9 mouse cellular contexts compared by ENCODE assay signal in the genomic region with DNA sequence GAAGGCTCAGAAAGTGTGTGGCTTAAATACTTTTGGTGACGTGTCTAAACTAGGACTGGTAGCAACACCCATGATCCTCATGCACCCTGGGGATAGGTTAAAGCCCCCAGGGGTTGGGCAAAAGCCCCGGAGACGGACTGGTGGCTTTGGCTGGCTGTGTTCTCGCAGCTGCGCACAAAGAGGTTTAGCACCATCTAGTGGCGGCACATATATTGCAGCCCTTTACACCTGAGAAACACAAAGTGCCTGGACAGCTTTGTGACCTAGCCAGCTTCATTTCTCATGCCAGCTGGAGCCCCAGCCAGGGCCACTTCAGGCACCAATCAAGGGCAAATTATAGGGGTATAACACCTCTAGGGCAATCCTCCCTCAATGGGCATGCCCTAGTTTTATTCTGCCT. TPM values are rescaled to one million over a fixed set of nuclear protein-coding genes. Genes with fewer than 3 reads are reported as not detected.
DNase-seq lines count a peak whose midpoint lies in the region; ATAC-seq and TF ChIP-seq lines count a peak whose summit lies in the region.
"Not testable (repeated sequence)": the region's sequence is repeated elsewhere in the genome, so short reads cannot be mapped to it uniquely, and the experiment has no call there.
"Had no signal": no experiment of that assay in that cellular context is flagged by ENCODE, and none has a peak within 500 bp of the region (broad histone marks: within the 10 kb centered on the region; RNA-seq: fewer than 3 reads in every experiment).

No protein-coding gene starts in this region.

- peaks cover 6 to 19% of the 10 kb centered on the region in 2 experiments for H3K4me1 ChIP-seq in MEL (ENCODE audit: control insufficient read depth in 1 of 2, insufficient read depth in 2 of 2, low read length in 2 of 2)
- not testable (repeated sequence) for H3K4me1 ChIP-seq in hindbrain, embryonic 11.5 days (replicated peaks; ENCODE audit: control insufficient read depth, insufficient read depth, low read length); lung, adult 2 months (ENCODE audit: control insufficient read depth, insufficient read depth, low read length)

- H3K27me3 ChIP-seq in MEL (ENCODE audit: control insufficient read depth in 1 of 2, insufficient read depth in 2 of 2, low read length in 2 of 2), result not testable (repeated sequence)
- peaks cover 36% of the 10 kb centered on the region for H3K27me3 ChIP-seq in hindbrain, embryonic 11.5 days (ENCODE audit: control insufficient read depth, insufficient read depth, low read length)

- 0% methylated on average over 6 of the region's 6 CpGs for WGBS in hindbrain, embryonic 11.5 days
- 0% methylated on average over 6 of the region's 6 CpGs for WGBS in lung, adult 2 months

- H3K27ac ChIP-seq in MEL (ENCODE audit: control insufficient read depth, low read depth, low read length); hindbrain, embryonic 11.5 days (ENCODE audit: low read depth, low read length): not testable (repeated sequence)

- not testable (repeated sequence) for TF ChIP-seq EP300 in MEL (IDR thresholded peaks at IDR 0.05; ENCODE audit: low read depth in 1 of 2, low read length in 2 of 2)

- TF ChIP-seq POLR2A in MEL (IDR thresholded peaks at IDR 0.05; ENCODE audit: control insufficient read depth in 1 of 2, insufficient read depth in 1 of 2, low read depth in 1 of 2, low read length in 2 of 2, poor library complexity in 1 of 2); lung, adult 2 months (IDR thresholded peaks at IDR 0.05; ENCODE audit: borderline replicate concordance, extremely low read depth, low read depth, low read length): not testable (repeated sequence)

- not testable (repeated sequence) for H3K9ac ChIP-seq in MEL (ENCODE audit: control insufficient read depth, low read depth, low read length, poor library complexity, severe bottlenecking); hindbrain, embryonic 11.5 days (ENCODE audit: low read depth, low read length)

- H3K36me3 ChIP-seq in MEL (ENCODE audit: control insufficient read depth in 1 of 2, insufficient read depth in 2 of 2, low read length in 2 of 2); hindbrain, embryonic 11.5 days (ENCODE audit: control insufficient read depth, insufficient read depth, low read length): not testable (repeated sequence)

- TF ChIP-seq CTCF in MEL (IDR thresholded peaks at IDR 0.05 in 2 of 3, conservative IDR thresholded peaks at IDR 0.05 in 1 of 3; ENCODE audit: control insufficient read depth in 1 of 3, insufficient read depth in 1 of 3, low read depth in 2 of 3, low read length in 3 of 3, poor library complexity in 1 of 3, severe bottlenecking in 1 of 3), result peak; percentile 63 to 75 (median 66); a peak in 5 of 6 replicates
- peak; percentile 66 for TF ChIP-seq CTCF in lung, adult 2 months (IDR thresholded peaks at IDR 0.05; ENCODE audit: insufficient read depth, low read length)

- ATAC-seq in hindbrain, embryonic 11.5 days (ENCODE audit: low FRiP score), result not testable (repeated sequence)

- not testable (repeated sequence) for H3K4me2 ChIP-seq in hindbrain, embryonic 11.5 days (replicated peaks; ENCODE audit: low read depth, low read length)

- not testable (repeated sequence) for H3K9me3 ChIP-seq in MEL (replicated peaks; ENCODE audit: insufficient read depth, low read length); hindbrain, embryonic 11.5 days (ENCODE audit: control insufficient read depth, low read length)

- peak; percentile 67 for TF ChIP-seq RAD21 in MEL (IDR thresholded peaks at IDR 0.05; ENCODE audit: low read depth, low read length)

- H3K4me3 ChIP-seq in MEL (ENCODE audit: control insufficient read depth in 1 of 2, insufficient read depth in 1 of 2, low read depth in 2 of 2, low read length in 2 of 2); hindbrain, embryonic 11.5 days (ENCODE audit: low read depth, low read length); lung, adult 2 months (replicated peaks; ENCODE audit: extremely low read depth, low read depth, low read length): not testable (repeated sequence)

- DNase-seq in MEL (ENCODE audit: low read depth, low spot score), result peak; percentile 75
- peak; percentile 90 for DNase-seq in cerebellum, adult 9-10 months
- DNase-seq in frontal cortex, adult 2 months (ENCODE audit: extremely low spot score in 1 of 2, low spot score in 1 of 2), result peak; percentile 59 to 94
- peak; percentile 88 for DNase-seq in hindbrain, embryonic 11.5 days (ENCODE audit: low spot score)
- DNase-seq in layer of hippocampus, adult 8-10 months (ENCODE audit: low spot score in 2 of 2), result peak; percentile 59 to 87
- DNase-seq in lung, adult 2 months, result peak; percentile 88
- DNase-seq in ovary, adult 18-20 months (ENCODE audit: low spot score), result peak; percentile 59
- DNase-seq in thymus, adult 18-20 months, result peak; percentile 61 to 66

- H3K79me2 ChIP-seq in MEL (ENCODE audit: control insufficient read depth, insufficient read depth, low read length, poor library complexity), result not testable (repeated sequence)

TF ChIP-seq in MEL, 35 proteins besides CTCF, POLR2A, EP300 and RAD21:
- TF ChIP-seq ZMIZ1 (IDR thresholded peaks at IDR 0.05; ENCODE audit: low read depth, low read length), result 0 out of 2 replicates have a peak, but pooled peaks have one; percentile 20
- TF ChIP-seq SIN3A (IDR thresholded peaks at IDR 0.05; ENCODE audit: low read length), result 0 out of 2 replicates have a peak, but pooled peaks have one; percentile 31
- TF ChIP-seq HCFC1 (IDR thresholded peaks at IDR 0.05; ENCODE audit: low read depth, low read length), result 0 out of 2 replicates have a peak, but pooled peaks have one; percentile 35
- TF ChIP-seq BHLHE40 (IDR thresholded peaks at IDR 0.05; ENCODE audit: borderline replicate concordance, low read depth, low read length), result 0 out of 2 replicates have a peak, but pooled peaks have one; percentile 23
- peak; percentile 62 for TF ChIP-seq NRF1 (IDR thresholded peaks at IDR 0.05; ENCODE audit: insufficient read depth, low read depth, low read length, poor library complexity, severe bottlenecking)
- peak; percentile 62 for TF ChIP-seq ZC3H11A (IDR thresholded peaks at IDR 0.05; ENCODE audit: low read depth, low read length)
- 0 out of 2 replicates have a peak, but pooled peaks have one; percentile 22 for TF ChIP-seq MXI1 (IDR thresholded peaks at IDR 0.05; ENCODE audit: low read depth, low read length)
- peak; percentile 69 for TF ChIP-seq SMC3 (IDR thresholded peaks at IDR 0.05; ENCODE audit: low read depth, low read length)

RNA-seq across cellular contexts. Expression of gene Ltb4r2, which starts 1.1 kb away (rescaled TPM):
- total RNA-seq in MEL (2012; rRNA removed), result 0.19 and 0.59 TPM in 2 replicates
- polyA plus RNA-seq in MEL (2012; ENCODE audit: insufficient read depth in 1 of 2, insufficient read length in 2 of 2, low read depth in 1 of 2, low replicate concordance in 2 of 2, missing spikeins in 1 of 2), result under 1 TPM in 1 of 2 experiments, not detected in 1; 0.52 TPM
- polyA plus RNA-seq in frontal cortex, adult 2 months (2012; rRNA removed), result 0.18 and 0.19 TPM in 2 replicates
- 0.28 and 0.62 TPM in 2 replicates for polyA plus RNA-seq in hindbrain, embryonic 11.5 days (2014; fragmentation: Nextera tagmentation; extraction: Ambion mirVana)
- under 1 TPM in 3 of 4 experiments, not detected in 1; 0.16 to 0.23 (median 0.22) TPM for total RNA-seq in layer of hippocampus, adult 8-10 months (2022)
- 1.1 and 2.6 TPM in 2 replicates for polyA plus RNA-seq in lung, adult 2 months (2012; rRNA removed)

RNA-seq across cellular contexts. Expression of gene Cideb, which starts 1.9 kb away (rescaled TPM):
- 1.7 and 2.4 TPM in 2 replicates for total RNA-seq in MEL (2012; rRNA removed)
- under 1 TPM in 1 of 2 experiments, not detected in 1; 0.53 TPM for polyA plus RNA-seq in MEL (2012; ENCODE audit: insufficient read depth in 1 of 2, insufficient read length in 2 of 2, low read depth in 1 of 2, low replicate concordance in 2 of 2, missing spikeins in 1 of 2)
- polyA plus RNA-seq in frontal cortex, adult 2 months (2012; rRNA removed), result 15.6 and 18.7 TPM in 2 replicates
- polyA plus RNA-seq in hindbrain, embryonic 11.5 days (2014; fragmentation: Nextera tagmentation; extraction: Ambion mirVana), result 0.33 TPM in 1 of 2 replicates, not detected in the other
- 1 to 10 TPM; 1.4 to 3.0 (median 1.7) TPM for total RNA-seq in layer of hippocampus, adult 8-10 months (2022)
- 3.8 and 4.0 TPM in 2 replicates for polyA plus RNA-seq in lung, adult 2 months (2012; rRNA removed)
- total RNA-seq: granulocyte monocyte progenitor cell, adult 5-6 weeks had no signal

RNA-seq across cellular contexts. Expression of gene Ltb4r1, which starts 5.6 kb away (rescaled TPM):
- 0.35 and 0.65 TPM in 2 replicates for total RNA-seq in MEL (2012; rRNA removed)
- 1 to 10 TPM in 1 of 2 experiments, not detected in 1; 1.5 TPM for polyA plus RNA-seq in MEL (2012; ENCODE audit: insufficient read depth in 1 of 2, insufficient read length in 2 of 2, low read depth in 1 of 2, low replicate concordance in 2 of 2, missing spikeins in 1 of 2)
- 0.11 and 0.14 TPM in 2 replicates for polyA plus RNA-seq in frontal cortex, adult 2 months (2012; rRNA removed)
- 0.14 TPM in 1 of 2 replicates, not detected in the other for polyA plus RNA-seq in hindbrain, embryonic 11.5 days (2014; fragmentation: Nextera tagmentation; extraction: Ambion mirVana)
- total RNA-seq in layer of hippocampus, adult 8-10 months (2022), result under 1 TPM in 1 of 4 experiments, not detected in 3; 0.32 TPM
- 6.5 and 7.1 TPM in 2 replicates for polyA plus RNA-seq in lung, adult 2 months (2012; rRNA removed)

RNA-seq across cellular contexts. Expression of gene Nop9, which starts 14.7 kb away (rescaled TPM):
- 46.1 and 47.8 TPM in 2 replicates for total RNA-seq in MEL (2012; rRNA removed)
- 100 to 1,000 TPM in 1 of 2 experiments, not detected in 1; 112 TPM for polyA plus RNA-seq in MEL (2012; ENCODE audit: insufficient read depth in 1 of 2, insufficient read length in 2 of 2, low read depth in 1 of 2, low replicate concordance in 2 of 2, missing spikeins in 1 of 2)
- polyA plus RNA-seq in frontal cortex, adult 2 months (2012; rRNA removed), result 8.9 and 9.0 TPM in 2 replicates
- polyA plus RNA-seq in hindbrain, embryonic 11.5 days (2014; fragmentation: Nextera tagmentation; extraction: Ambion mirVana), result 47.0 and 47.6 TPM in 2 replicates
- 10 to 100 TPM; 11.8 to 14.0 (median 13.1) TPM for total RNA-seq in layer of hippocampus, adult 8-10 months (2022)
- polyA plus RNA-seq in lung, adult 2 months (2012; rRNA removed), result 12.7 and 16.8 TPM in 2 replicates

RNA-seq across cellular contexts. Expression of gene Dhrs1, which starts 14.7 kb away (rescaled TPM):
- 20.0 and 21.7 TPM in 2 replicates for total RNA-seq in MEL (2012; rRNA removed)
- 10 to 100 TPM in 1 of 2 experiments, not detected in 1; 48.8 TPM for polyA plus RNA-seq in MEL (2012; ENCODE audit: insufficient read depth in 1 of 2, insufficient read length in 2 of 2, low read depth in 1 of 2, low replicate concordance in 2 of 2, missing spikeins in 1 of 2)
- polyA plus RNA-seq in frontal cortex, adult 2 months (2012; rRNA removed), result 111 and 119 TPM in 2 replicates
- 68.6 and 72.1 TPM in 2 replicates for polyA plus RNA-seq in hindbrain, embryonic 11.5 days (2014; fragmentation: Nextera tagmentation; extraction: Ambion mirVana)
- 100 to 1,000 TPM in 3 of 4 experiments, 10 to 100 TPM in 1; 86.6 to 148 (median 116) TPM for total RNA-seq in layer of hippocampus, adult 8-10 months (2022)
- polyA plus RNA-seq in lung, adult 2 months (2012; rRNA removed), result 69.2 and 89.0 TPM in 2 replicates
